ENCODE assay signal across 10 mouse cellular contexts in the genomic region with DNA sequence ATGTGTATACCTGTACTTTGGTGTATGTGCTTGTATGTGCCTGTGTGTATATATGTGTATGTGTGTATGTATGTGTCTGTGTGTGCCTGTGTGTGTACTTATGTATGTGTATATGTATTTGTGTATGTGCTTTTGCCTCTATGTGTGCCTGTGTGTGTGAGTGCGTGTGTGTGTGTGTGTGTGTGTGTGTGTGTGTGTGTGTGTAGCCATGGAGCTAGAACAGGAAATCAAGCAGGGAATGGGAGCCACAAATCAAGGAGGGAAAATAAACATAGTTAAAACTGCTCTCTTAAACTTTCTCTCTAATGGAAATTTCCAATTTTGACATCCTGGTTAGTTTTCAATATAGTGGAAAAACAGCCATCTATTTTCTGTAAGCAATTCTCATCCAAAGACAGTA. TPM values are rescaled to one million over a fixed set of nuclear protein-coding genes. Genes with fewer than 3 reads are reported as not detected.
DNase-seq lines count a peak whose midpoint lies in the region; ATAC-seq and TF ChIP-seq lines count a peak whose summit lies in the region.
"Had no signal": no experiment of that assay in that cellular context is flagged by ENCODE, and none has a peak within 500 bp of the region (broad histone marks: within the 10 kb centered on the region; RNA-seq: fewer than 3 reads in every experiment).

No protein-coding gene starts in this region.

- DNase-seq in heart, adult 9 months (ENCODE audit: low spot score in 2 of 2), result no peak
- no peak for DNase-seq in lung, embryonic 14.5 days
- DNase-seq in lung, adult 18-20 months, result no peak
- DNase-seq in midbrain, postnatal 0 days (ENCODE audit: low spot score), result no peak
- DNase-seq in left cerebral cortex, adult 2 months (ENCODE audit: extremely low spot score in 1 of 2, low spot score in 2 of 2), result no peak
- DNase-seq in spleen, postnatal 4 days (ENCODE audit: low spot score in 2 of 2), result no peak
- DNase-seq: layer of hippocampus, adult 9-11 months; thymus, adult 2 months had no signal

- H3K36me3 ChIP-seq in heart, embryonic 13.5 days, result no peaks in the 10 kb centered on the region
- no peaks in the 10 kb centered on the region for H3K36me3 ChIP-seq in lung, embryonic 14.5 days (ENCODE audit: insufficient read depth)
- no peaks in the 10 kb centered on the region for H3K36me3 ChIP-seq in intestine, embryonic 15.5 days
- H3K36me3 ChIP-seq in midbrain, postnatal 0 days (ENCODE audit: insufficient read depth, low read length), result no peaks in the 10 kb centered on the region

- ATAC-seq in heart, embryonic 13.5 days (ENCODE audit: extremely low read depth, insufficient number of reproducible peaks, low FRiP score, low TSS enrichment), result no peak
- no peak for ATAC-seq in lung, embryonic 14.5 days (ENCODE audit: insufficient read depth)
- ATAC-seq in intestine, embryonic 15.5 days, result peak; percentile 5; the same call in 1 of the 2 replicates
- no peak for ATAC-seq in midbrain, postnatal 0 days (ENCODE audit: low FRiP score)

- no peak for TF ChIP-seq CTCF in lung, embryonic 14.5 days (IDR thresholded peaks at IDR 0.05; ENCODE audit: low read depth)
- no peak for TF ChIP-seq CTCF in midbrain, postnatal 0 days (IDR thresholded peaks at IDR 0.05)
- TF ChIP-seq CTCF in left cerebral cortex, adult 2 months (IDR thresholded peaks at IDR 0.05), result no peak

- no peaks in the 10 kb centered on the region for H3K27me3 ChIP-seq in heart, embryonic 13.5 days (replicated peaks)
- H3K27me3 ChIP-seq in lung, embryonic 14.5 days (ENCODE audit: insufficient read depth, low read length), result no peaks in the 10 kb centered on the region
- H3K27me3 ChIP-seq in intestine, embryonic 15.5 days (replicated peaks), result no peaks in the 10 kb centered on the region
- no peaks in the 10 kb centered on the region for H3K27me3 ChIP-seq in midbrain, postnatal 0 days (ENCODE audit: insufficient read depth, low read length)

- H3K9ac ChIP-seq in heart, embryonic 13.5 days, result no peak overlapping the region
- H3K9ac ChIP-seq in lung, embryonic 14.5 days, result no peak overlapping the region
- H3K9ac ChIP-seq in intestine, embryonic 15.5 days, result no peak overlapping the region
- H3K9ac ChIP-seq in midbrain, postnatal 0 days (replicated peaks; ENCODE audit: low read length, poor library complexity, severe bottlenecking), result no peak overlapping the region

- no peak overlapping the region for H3K4me3 ChIP-seq in heart, embryonic 13.5 days
- H3K4me3 ChIP-seq in lung, embryonic 14.5 days (ENCODE audit: low read depth, low read length), result no peak overlapping the region
- no peak overlapping the region for H3K4me3 ChIP-seq in intestine, embryonic 15.5 days (replicated peaks)
- H3K4me3 ChIP-seq in midbrain, postnatal 0 days (ENCODE audit: low read depth, low read length), result no peak overlapping the region
- no peak overlapping the region for H3K4me3 ChIP-seq in left cerebral cortex, adult 2 months

- 0 out of 2 replicates have a peak overlapping the region, but pooled peaks have one; percentile 22 for H3K4me2 ChIP-seq in heart, embryonic 13.5 days
- H3K4me2 ChIP-seq in lung, embryonic 14.5 days, result no peak overlapping the region
- H3K4me2 ChIP-seq in intestine, embryonic 15.5 days (replicated peaks), result peak overlapping the region; percentile 12; the same call in 1 of the 2 replicates
- H3K4me2 ChIP-seq in midbrain, postnatal 0 days (ENCODE audit: low read depth, low read length, poor library complexity, severe bottlenecking), result no peak overlapping the region

- H3K9me3 ChIP-seq in heart, embryonic 13.5 days, result no peaks in the 10 kb centered on the region
- H3K9me3 ChIP-seq in lung, embryonic 14.5 days (ENCODE audit: low read depth, low read length), result no peaks in the 10 kb centered on the region
- no peaks in the 10 kb centered on the region for H3K9me3 ChIP-seq in intestine, embryonic 15.5 days
- no peaks in the 10 kb centered on the region for H3K9me3 ChIP-seq in midbrain, postnatal 0 days (ENCODE audit: low read length)

- intact Hi-C loops in left cerebral cortex, adult 2 months (cut with DNase I), result no loop called here

- WGBS in heart, embryonic 13.5 days, result 50% methylated on average over 1 of the region's 1 CpGs
- 40% methylated on average over 1 of the region's 1 CpGs for WGBS in lung, embryonic 14.5 days
- 48% methylated on average over 1 of the region's 1 CpGs for WGBS in intestine, embryonic 15.5 days
- 73% methylated on average over 1 of the region's 1 CpGs for WGBS in midbrain, postnatal 0 days

- peak overlapping the region; percentile 76 for H3K27ac ChIP-seq in heart, embryonic 13.5 days (replicated peaks)
- H3K27ac ChIP-seq in lung, embryonic 14.5 days (ENCODE audit: low read depth), result peak overlapping the region; percentile 82
- peak overlapping the region; percentile 83 for H3K27ac ChIP-seq in intestine, embryonic 15.5 days
- H3K27ac ChIP-seq in midbrain, postnatal 0 days (ENCODE audit: low read depth, low read length), result peak overlapping the region; percentile 27; the same call in 1 of the 2 replicates
- no peak overlapping the region for H3K27ac ChIP-seq in left cerebral cortex, adult 2 months

- H3K4me1 ChIP-seq in heart, embryonic 13.5 days, result peaks cover 43% of the 10 kb centered on the region
- H3K4me1 ChIP-seq in lung, embryonic 14.5 days (ENCODE audit: insufficient read depth), result peaks cover 8% of the 10 kb centered on the region
- H3K4me1 ChIP-seq in intestine, embryonic 15.5 days (replicated peaks), result peaks cover 21% of the 10 kb centered on the region
- no peaks in the 10 kb centered on the region for H3K4me1 ChIP-seq in midbrain, postnatal 0 days (ENCODE audit: insufficient read depth, low read length)

RNA-seq across cellular contexts. Expression of a gene that starts 27.1 kb away (rescaled TPM):
- 39.1 and 41.3 TPM in 2 replicates for polyA plus RNA-seq in heart, embryonic 13.5 days (2015; fragmentation: Nextera tagmentation; extraction: Ambion mirVana)
- 73.7 and 73.9 TPM in 2 replicates for polyA plus RNA-seq in lung, embryonic 14.5 days (2014; fragmentation: Nextera tagmentation; extraction: Ambion mirVana)
- 78.9 and 79.5 TPM in 2 replicates for polyA plus RNA-seq in intestine, embryonic 15.5 days (2015; fragmentation: Nextera tagmentation; extraction: Ambion mirVana)
- total RNA-seq in midbrain, postnatal 0 days (2014; rRNA removed), result 23.4 and 30.0 TPM in 2 replicates
- 33.7 and 39.9 TPM in 2 replicates for polyA plus RNA-seq in midbrain, postnatal 0 days (2015; fragmentation: Nextera tagmentation; extraction: Ambion mirVana)
- 10 to 100 TPM; 32.5 to 40.0 TPM for total RNA-seq in left cerebral cortex, adult 2 months (2021)

Comparison
In these comparisons a context has a peak if more than half of its experiments do, and no peak if none do; other contexts are left out.
1. H3K4me2 ChIP-seq: peak in heart, embryonic 13.5 days (single experiment) and intestine, embryonic 15.5 days (single experiment); none in lung, embryonic 14.5 days (single experiment) and midbrain, postnatal 0 days (single experiment).